Mouse (Mus musculus) CD8-positive naive resting alpha-beta T cell, adult 2 months (primary cell): Measurements from ENCODE around the gene C9.
A peak's percentile ranks its signal among the peaks of the same experiment; 100 is the strongest.

ENCODE experiments used
- DNase-seq, 2 experiments: peaks; one replicate each; pipeline ENCODE4 v3.0.0; 2022; ENCODE audit warnings: low read depth in 2 of 2, low spot score in 2 of 2

The C9 gene

GRCm38 (mm10) chr15:6469384-6469783 lies 24.3 kb downstream of the C9 start:
- no peak for DNase-seq

GRCm38 (mm10) chr15:6483561-6483960 lies 38.4 kb downstream of the C9 start:
- DNase-seq, result no peak

- no peak for DNase-seq
Measured at GRCm38 (mm10) chr15:6492386-6492785, 47.3 kb downstream of the C9 start.

- no peak for DNase-seq
Measured at GRCm38 (mm10) chr15:6498396-6499070, 53.4 kb downstream of the C9 start.

GRCm38 (mm10) chr15:6500787-6501186 lies 55.7 kb downstream of the C9 start:
- DNase-seq, result no peak

GRCm38 (mm10) chr15:6517525-6517924 lies 72.4 kb downstream of the C9 start:
- DNase-seq, result no peak

DNA sequence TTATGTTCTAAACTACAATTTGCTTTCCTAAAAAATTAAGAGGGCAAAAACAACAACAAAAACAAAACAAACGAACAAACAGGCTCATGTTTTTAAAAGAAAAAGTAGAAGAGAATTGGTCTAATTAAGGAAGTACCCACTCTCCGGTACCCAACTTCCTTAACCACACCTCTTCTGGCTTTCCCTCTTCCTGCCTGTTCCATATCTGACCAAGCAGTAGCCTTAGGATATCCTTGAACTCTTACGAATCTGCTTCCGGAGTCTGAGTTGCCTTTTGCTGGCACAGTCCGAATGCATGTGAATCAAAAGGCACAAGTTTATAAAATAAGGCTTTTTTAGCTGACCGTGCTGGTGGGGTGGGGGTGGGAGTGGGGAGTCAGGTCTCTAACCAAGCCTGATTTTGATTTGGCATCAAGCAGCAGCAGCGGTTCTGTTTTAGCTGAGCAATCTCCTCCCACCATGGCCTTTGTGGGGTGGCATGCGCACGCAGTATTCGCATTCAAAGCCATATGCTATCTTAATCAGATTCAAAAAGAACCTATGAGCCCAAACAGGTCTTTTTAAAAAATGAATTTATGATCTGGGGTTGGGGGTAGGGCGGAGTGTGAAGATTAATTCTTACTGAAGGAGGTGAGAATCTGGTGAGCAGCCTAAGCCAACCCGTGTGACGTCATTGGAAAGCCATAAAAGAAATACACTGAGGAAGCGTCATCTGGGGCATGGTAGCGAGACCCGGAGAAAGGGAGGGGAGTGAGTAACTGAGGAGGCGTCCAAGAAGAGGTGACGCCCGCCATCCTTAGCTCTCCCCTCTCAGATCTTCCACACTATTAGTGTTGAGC lies 74.5 kb downstream of the C9 start:
- no peak for DNase-seq

DNA sequence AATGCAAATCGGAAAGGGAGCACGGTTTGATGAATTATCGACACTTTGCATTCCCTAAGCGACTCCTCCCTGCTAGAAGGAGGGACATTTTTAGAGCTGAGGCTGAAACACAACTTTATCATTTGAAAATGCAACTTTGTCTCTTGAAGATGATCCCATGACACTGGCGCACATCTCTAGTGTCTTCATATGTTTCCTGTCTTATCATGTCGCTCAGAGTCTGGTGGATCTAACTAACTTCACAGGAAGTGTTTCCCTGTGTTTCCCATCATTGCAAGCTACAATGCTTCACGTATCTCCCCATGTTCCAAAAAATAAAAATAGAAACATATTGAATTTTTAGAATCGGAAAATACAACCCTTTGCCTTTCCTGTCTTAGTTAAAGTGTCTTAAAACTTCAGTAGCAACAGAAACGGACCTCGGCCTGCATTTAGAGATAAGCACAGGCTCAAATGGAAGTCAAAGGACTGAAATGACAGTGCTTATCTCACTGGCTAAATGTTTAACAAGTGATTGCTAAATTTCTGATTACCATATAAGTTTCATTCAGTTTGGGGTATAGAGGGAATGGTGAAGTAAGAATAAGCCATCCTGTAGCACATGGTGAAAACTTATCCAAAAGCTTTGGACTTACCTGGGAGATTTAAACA lies 75.5 kb downstream of the C9 start:
- DNase-seq, result no peak

- DNase-seq, result peak; percentile 34 to 42
Measured at GRCm38 (mm10) chr15:6522653-6523167, 77.6 kb downstream of the C9 start, which contains the start of gene Fyb. Fyb (plus strand) TSS chr15:6522853.

- DNase-seq, result no peak
Measured at GRCm38 (mm10) chr15:6524801-6525200, 79.7 kb downstream of the C9 start.

DNA sequence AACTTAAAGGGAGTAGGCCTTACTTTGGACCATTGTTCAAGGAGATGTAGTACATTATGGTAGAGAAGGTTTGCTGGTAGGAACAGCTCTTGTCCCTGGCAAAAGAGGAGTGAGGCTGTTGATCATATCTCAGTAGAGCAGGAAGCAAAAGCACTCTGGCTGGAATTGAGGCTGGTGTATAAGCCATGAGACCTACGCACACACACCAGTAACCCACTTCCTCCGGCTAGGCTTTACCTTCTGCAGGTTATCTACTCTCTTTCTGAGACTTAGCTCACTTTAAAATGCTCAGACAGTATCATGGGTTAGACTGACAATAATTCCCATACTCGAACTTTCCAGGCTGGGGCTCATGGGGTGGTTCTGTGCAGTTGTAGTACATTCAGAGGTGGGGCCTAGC lies 80.3 kb downstream of the C9 start:
- DNase-seq, result peak; percentile 34 to 37

DNA sequence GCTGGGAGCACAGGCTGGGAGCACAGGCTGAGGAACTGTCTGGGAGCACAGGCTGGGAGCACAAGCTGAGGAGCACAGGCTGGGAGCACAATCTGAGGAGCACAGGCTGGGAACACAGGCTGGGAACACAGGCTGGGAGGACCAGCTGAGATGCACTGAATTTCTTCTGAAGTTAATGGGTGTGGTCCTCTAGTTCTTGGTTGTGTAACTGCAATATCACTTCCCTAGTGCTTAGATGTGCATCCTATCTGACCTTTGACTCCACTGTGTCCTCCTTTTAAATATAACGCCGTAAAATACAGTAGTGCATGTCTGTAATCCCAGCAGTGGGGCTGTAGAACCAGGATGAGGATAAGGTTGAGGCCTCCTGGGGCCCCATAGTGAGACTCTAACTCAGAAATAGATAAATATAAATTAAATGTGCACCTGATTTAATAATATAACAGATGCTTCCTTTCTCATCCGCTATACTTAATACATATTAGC lies 88.8 kb downstream of the C9 start:
- no peak for DNase-seq

GRCm38 (mm10) chr15:6534592-6534991 lies 89.5 kb downstream of the C9 start:
- DNase-seq, result no peak

DNA sequence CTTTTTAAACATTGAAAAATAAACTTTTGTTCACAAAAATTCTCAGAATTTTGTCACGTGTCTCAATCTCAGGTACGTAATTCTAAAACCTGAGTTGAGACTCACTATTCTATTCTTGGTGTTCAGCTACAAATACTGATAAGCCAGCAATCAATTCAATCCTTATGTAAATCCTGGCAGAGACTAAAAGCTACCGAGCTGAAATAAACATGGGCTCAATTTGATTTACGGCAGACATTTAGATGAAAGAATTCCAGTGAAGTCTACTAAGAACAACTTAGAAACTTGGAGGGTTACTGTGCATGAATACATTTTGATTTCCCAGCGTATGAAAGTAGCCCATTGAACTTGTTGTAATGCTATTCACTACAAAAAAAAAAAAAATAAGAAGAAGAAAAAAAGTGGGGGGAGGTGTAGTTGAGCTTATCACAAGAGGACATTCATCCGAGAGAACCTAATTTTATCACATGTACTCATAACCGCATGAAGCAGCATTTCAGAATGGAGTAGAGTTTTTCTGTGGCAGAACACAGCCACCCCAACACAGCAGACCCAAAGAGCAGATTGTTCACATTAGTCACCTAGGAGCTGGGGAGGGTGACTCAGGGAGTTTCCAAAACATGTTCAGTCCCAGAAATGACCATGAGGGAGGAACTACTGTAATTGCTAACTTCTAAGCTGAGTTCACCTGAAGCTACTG lies 94.7 kb downstream of the C9 start:
- DNase-seq, result no peak
